Mouse (Mus musculus) gastrocnemius, postnatal 4 days (tissue): Measurements from ENCODE around the gene Ppp1r16b. TPM values are rescaled to one million over a fixed set of nuclear protein-coding genes. Genes with fewer than 3 reads are reported as not detected.
"Not testable (repeated sequence)": the region's sequence is repeated elsewhere in the genome, so short reads cannot be mapped to it uniquely, and the experiment has no call there.

Source experiments
- DNase-seq, 2 experiments: peaks; one replicate each; pipeline ENCODE4 v3.0.0; 2021 to 2022; ENCODE audit warnings: low spot score in 2 of 2, mixed read lengths in 2 of 2
- total RNA-seq, 2 experiments: library from RNA; stranded (reverse); gene quantifications; 2 replicates each; pipeline ENCODE4 v1.2.3; 2021

Gene Ppp1r16b
- total RNA-seq, 2 experiments from 2014 or later: 8.3 to 9.1 TPM

DNA sequence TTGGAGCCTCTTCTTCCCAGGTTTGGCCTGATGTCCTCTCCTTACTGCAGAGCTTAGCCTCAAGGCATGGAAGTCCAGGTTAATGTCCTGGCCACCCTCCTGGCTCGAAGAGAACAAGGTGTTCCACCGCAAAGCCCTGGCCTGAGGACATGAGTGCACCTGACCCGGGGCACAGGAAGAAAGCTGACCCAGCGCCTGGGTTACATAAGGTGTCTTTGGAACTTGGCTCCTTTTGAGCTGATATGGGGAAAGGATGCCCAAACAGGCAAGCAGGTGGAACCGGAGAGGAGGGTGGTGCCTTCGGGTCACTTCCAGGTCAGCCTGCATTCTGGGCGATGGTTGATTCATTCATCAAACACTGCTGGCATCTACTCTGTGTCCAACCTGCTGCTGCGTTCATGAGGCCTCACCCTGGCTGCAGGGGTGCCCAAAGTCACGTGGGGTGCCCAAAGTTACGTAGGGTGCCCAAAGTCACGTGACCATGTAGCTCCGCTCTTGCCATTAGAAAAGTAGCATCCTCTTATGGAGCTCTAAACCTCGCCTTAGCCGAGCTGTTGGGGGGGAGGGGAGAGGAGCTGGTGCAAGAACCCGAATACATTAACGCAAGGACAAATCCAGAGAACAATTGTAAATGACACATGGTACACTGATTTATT lies 55.6 kb downstream of the Ppp1r16b start:
- DNase-seq: no peak

DNA sequence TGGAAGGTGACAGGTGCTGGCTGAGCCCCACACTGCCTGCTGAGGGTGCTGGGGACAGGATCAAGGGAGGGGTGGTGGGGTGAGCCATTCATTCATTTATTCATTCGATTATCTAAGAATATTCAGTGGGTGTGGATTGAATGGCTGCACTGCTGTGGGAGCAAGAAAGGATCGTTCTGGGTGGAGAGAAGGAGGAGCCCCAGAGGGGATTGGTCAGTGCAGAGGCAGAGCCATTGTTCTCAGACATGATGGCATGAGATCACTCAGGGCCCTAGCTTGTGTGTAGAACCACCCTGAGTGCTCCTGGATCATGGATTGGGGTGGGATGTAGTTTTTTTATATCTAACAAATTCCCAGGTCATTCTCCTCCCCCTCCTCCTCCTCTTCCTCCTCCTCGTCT lies 56.3 kb downstream of the Ppp1r16b start:
- no peak for DNase-seq

DNA sequence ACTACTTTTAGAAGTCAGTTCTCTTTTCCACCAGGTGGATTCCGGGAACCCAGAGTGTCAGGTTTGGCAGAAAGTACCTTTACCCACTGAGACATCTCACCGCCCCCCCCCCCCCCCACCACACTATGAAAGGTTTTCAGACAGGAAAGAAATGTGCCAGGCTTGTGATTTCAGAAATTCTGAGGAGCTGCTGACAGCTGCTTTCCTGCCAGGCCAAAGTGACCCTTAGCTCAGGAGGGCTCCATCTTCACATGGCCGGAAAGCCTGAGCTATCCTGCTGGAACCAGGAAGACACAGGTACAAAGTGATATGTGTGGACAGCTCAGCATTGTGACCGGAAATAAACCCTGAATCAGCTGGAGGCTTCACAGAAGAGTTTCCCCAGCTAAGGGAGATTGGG lies 56.9 kb downstream of the Ppp1r16b start:
- DNase-seq: no peak

DNA sequence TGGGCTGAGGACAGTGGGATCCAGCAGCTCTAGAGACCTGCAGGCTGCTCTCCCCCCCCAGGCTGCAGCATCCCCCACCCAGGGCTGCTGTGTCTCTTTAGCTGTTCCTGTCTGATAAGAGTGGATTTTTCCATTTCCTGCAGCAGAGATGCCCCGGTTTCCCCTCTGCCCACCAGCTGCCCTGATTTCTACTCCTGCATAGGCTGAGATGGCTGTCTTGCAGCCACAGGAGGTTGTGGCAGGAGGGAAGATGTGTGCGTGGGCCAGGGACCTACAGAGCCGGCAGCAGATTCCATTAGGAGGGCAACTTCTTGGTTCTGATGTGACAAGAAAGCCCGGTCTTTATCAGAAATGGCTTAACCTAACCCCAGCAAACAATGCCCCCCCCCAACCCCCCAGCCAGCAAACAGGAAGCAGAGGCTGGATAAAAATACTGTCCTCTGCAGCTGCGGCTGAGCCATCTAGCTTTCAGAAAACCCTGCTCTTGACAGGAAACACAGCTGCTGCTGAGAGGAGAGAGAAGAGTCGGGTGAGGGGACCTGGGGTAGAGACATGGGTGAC lies 57.9 kb downstream of the Ppp1r16b start:
- DNase-seq: no peak

DNA sequence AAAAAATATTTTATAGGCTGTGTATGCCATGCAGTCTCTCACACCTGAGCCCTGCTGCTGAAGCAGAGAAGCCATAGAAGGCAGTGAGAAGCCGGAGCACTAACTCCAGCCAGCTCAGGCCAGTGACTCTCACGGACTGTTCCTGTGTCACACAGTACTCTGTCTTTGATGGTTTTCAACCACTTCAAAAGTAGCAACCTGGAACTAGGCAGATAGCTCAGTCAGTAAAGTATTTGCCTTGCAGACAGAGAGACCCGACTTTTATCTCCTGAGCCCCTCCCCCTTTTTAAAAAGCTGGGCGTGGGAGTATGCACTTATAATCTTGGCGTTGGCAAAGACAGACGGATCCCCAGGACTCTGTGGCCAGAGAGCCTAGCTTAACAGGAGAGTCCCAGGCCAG lies 58.6 kb downstream of the Ppp1r16b start:
- no peak for DNase-seq

DNA sequence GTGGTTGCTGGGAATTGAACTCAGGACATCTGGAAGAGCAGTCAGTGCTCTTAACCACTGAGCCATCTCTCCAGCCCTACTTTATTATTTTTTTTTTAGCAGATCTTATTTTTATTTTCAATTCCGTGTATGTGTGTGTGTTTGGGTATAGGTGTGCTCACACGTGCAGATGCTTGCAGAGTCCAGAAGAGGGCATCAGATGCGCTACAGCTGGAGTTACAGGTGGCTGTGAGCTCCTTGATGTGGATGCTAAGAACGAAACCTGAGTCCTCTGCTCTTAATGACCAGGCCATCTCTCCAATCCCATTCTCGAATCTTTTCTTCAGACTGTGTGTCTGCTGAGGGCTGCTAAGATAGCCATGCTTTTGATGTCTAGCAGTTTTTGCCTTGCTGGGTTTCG lies 61.1 kb downstream of the Ppp1r16b start:
- no peak for DNase-seq

DNA sequence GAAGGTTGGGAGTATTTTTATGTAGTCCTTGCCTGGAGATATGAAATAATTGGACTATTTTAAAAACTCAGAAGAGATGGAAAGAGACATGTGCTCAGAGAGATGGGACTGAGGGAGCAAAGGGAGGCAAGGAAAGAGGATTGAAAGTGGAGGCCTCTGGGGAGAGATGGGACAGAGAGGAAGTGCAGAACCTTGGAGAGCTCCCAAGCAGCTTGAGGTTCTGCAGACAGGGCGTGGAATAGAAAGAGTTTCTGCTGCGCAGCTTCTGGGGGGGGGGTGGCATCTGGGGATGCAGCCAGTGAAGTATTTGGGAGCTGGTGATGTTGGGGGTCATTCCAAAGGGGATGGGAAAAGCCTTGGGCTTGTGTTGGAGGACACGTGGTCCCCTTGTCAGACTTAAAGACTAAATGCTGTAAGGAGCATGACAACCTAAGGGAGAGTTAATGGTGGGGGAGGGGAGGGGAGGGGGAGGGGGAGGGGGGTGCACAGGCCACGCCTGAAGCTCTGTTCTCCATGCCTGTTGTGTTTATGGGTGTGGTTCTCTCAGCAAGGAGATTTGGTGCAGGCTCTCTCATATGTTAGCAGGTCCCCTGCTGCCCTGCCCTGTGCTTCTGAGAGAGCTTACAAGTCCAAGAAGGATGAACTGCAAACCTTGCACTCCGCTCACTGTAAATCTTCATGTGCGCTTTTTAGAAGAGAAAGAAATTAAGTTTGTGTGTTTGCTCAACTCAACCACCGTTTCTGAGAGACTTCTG lies 63.0 kb downstream of the Ppp1r16b start:
- DNase-seq: no peak

DNA sequence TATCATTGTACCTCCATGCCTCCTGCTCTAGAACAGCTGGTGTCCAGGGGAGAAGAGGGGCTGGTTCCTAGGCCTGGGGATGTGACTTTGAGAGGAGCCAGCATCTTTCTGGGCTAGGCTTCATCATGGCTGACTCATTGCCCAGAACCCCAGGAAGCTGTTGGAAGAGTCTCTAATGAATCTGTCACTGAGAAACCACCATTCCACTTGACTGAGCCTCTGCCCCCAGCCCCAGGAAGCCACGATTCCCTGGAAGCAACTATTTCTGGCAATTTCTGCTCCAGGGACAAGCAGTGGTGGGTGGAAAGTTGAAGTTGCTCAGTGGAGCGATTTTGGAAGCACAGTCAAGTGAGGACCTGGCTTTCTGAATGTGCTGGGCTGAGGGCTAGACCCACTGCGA lies 65.7 kb downstream of the Ppp1r16b start:
- no peak for DNase-seq

DNA sequence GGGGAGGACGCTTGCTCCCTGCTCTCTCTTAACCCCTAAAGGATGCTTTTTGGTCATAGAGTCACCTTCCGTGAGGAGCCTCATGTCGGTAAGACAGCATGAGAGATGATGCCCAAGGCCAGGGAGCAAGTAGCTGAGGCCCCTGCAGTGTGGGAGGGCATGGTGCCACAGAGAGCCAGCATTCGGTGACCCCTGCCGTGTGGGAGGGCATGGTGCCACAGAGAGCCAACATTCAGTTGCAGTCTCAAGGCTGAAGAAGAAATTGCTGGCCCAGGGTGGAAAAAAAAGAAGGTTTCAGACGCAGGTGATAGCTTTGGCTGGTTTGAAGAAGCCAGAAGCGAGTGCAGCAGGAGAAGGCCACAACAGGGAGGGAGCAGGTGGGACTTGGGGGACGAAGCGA lies 67.3 kb downstream of the Ppp1r16b start:
- DNase-seq: no peak

DNA sequence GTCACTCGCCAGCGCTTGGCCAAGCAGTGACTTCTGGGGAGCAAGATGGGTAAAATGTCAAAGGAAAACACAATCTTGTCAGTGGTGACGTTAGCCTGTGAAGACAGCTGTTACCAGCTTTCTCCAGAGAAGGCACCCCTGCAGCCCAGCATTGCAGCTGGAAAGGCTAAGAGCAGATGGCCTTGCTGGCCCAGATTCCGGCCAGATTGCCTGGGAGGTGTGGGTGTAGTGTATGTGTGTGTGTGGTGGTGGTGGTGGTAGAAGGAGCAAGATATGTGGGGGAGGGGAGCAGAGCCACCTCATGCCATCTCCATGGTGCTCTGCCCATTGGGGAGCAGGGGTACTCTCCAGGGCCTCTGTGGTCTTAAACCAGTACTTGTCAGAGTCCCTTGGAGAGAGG lies 67.9 kb downstream of the Ppp1r16b start:
- DNase-seq: no peak

DNA sequence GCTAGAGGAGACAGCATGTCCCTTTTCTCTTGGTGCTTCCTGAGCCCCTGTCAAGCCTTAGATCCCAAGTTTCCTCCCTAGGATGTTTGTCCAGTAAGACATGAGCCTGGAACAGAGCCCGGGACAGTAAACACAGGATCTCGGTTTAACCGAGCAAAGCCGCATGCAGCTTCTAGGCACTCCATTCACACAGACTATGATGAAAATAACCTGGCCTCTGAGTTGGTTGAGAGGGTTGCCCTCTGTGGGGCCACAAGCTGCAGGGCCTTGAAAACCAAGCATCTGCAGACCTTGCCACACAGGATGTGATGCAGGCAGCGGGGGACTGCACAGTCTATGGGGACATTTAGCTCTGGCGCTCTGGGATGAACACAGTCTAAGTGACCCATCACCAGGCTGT lies 68.7 kb downstream of the Ppp1r16b start:
- no peak for DNase-seq

DNA sequence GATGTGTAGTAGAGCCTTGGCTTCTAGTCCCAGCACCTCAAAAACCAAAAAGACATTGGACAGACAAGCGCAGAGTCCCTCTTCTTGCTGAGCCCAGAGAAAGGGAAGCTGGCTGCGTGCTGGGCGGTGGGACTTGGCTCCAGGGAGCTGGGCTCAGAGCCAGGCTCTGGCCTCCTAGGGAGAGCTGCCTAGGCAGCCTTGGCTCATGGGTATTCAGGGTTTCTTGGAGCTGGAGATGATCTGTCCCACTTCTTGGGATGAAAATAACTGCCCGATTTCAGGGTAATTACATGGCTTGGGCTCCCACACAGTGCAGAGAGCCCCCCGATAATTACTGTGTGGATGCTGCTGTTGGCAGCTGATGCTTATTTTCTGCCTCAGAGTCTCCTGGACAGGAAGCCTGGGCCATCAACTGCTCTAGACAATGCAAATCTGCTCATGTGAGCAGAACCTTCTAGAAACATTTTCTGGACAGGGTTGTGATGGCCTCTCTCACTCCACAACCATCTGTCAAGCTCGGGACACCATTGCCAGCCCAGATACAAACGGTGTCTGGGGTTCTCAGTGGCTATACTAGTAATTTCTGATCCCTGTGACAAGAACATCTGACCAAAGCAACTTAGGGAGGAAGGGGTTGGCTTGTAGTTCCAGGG lies 69.4 kb downstream of the Ppp1r16b start:
- DNase-seq: peak in 1 of 2 experiments; percentile 28

DNA sequence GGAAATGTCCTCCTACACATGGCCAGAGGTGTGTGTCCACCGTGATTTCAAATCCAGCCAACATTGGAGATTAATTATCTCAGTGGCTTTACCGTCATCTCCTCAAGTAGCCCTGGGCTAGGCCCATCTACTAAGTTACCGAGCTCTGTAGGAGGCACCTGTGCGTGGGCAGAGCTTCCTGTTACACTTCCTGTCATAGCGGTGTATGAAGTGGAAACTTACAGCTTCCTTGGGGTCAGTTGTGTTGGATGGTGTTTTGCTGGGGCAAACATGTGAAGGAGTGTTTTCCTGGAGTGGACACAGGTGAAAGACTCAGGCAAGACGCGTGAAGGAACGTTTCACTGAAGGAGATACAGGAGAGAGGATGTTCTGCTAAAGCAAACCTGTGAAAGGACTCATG lies 70.1 kb downstream of the Ppp1r16b start:
- no peak for DNase-seq

DNA sequence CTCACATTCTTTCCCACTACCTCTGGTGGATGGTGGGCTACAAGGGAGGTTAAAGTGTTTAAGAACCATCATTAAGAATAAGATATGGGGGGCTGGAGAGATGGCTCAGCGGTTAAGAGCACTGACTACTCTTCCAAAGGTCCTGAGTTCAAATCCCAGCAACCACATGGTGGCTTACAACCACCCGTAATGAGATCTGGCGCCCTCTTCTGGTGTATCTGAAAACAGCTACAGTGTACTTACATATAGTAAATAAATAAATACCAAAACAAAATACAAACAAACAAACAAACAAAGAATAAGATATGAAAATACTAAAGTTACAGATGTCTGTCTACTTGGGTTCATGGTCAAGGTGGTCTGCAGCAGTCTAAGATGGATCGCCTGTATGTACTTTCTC lies 71.0 kb downstream of the Ppp1r16b start:
- DNase-seq: not testable (repeated sequence)

DNA sequence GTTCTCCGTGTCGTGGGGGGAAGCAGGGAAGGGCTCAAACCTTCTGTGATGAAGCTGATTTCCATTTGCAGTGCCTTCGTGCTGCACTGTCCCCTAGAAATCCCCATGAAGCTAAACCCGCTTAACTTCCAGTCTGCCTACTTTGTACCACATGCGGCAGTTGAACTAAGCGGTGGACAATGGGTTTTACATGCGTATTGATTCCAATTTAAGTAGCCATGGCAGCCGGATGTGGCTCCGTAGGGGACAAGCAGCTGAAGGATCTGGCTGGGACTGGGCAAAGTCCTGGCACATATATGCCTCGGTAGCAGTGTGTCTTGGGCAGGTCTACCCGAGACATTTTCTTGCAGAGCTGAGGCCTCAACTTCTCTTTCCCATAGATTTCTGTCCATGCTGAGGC lies 73.4 kb downstream of the Ppp1r16b start:
- DNase-seq: no peak

DNA sequence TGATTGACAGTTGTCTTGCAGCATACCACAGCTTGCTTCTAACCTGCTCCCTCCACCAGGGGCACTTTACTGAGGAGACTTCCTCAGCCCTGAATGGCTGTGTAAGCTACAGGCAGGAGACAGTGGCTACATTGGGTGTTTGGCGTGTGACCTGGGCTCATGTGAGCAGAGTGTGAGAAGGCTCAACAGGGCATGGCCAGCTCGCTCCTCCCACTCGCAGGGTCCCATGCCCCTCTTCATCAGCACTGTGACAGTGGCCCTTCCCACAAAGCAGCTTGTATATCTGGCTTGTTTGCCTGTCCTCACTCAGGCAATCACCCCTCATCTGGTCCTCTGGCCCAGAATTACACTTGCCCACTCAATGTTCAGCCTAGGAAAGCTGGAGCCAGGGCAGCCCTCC lies 73.9 kb downstream of the Ppp1r16b start:
- no peak for DNase-seq

DNA sequence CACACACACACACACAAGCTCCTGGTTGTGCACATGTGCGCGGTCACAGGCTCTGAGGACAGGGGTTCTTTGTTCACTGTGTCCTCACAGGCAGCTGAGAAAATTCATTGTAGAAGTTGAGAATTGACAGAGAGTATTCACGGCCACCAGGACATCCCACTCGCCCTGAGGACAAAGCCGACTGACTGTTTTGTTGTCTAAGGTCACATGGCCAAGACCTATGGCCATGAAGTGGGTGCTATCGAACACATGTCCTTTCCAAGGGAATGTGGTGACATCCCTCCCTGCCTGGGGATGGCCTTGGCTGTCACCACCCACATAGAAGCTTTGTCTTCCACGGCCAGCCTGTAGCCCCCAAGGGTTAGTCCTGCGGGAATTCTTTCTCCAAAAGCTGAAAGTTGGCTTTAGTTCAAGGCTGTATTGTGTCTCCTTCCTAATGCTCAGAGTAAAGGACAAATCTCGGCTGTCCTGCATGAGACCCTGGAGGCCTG lies 75.9 kb downstream of the Ppp1r16b start:
- DNase-seq: no peak

DNA sequence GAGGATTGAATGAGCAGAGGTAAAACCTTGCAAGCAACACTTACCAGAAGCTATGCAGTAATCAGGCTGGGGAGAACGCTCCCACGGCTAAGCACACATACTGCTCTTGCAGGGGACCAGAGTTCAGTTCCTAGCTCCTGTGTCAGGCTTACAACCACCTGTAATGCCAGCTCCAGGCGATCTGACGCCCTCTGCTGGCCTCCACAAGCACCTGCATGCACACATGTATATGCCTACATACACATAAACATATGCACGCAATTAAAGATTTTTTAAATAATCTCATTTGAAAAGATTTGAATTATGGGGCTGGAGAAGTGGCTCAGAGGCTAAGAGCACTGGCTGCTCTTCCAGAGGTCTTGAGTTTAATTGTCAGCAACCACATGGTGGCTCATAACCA lies 77.2 kb downstream of the Ppp1r16b start:
- DNase-seq: no peak

DNA sequence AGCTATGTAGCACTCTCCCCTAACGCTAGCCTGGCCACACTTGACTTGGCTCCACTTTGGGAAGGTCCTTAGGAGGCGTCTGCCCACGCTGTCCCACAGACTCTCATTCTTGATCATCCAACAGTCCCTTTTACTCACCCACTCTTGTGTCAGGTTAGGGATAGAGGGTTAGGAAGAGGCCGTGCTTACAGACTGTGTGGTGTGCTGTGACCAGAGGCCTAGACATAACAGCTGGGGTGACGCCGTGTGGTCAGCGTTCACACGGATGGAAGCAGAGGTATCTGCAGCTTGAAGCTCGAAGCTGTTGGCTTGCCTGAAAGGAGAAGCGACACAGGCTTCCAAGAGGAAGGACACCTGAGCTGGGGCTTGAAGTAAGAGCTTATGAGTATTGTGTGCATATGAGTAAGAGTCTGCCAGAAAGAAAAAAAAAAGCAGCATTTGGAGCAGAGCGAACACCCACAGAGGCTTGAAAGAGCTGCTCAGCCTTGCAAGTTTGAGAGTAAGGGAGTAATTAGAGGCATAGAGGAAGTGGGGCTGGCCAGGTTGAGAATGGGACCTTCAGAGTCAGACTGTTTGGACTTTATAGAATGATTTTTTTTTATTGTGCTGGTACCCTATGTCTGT lies 78.4 kb downstream of the Ppp1r16b start:
- no peak for DNase-seq

DNA sequence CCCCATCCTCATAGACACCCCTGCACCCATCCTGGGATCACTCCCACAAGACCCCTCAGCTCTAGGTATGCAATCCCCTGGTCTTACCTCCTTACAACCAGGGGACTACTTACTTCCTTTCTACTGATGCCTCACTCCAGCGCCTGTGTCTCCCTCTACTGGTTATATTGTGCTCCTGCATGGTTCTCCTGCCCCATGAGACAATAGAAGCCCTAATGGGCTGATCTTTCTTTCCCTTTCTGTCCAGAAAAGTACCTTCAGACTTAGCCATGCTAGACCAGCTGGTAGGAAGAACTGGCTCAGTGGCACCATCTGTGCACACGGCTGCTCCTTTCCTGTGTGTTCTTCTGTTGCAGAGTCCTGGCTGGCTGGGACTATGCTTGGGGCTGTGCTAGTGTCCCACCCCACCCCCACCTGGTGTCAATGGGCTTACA lies 79.9 kb downstream of the Ppp1r16b start:
- DNase-seq: no peak

DNA sequence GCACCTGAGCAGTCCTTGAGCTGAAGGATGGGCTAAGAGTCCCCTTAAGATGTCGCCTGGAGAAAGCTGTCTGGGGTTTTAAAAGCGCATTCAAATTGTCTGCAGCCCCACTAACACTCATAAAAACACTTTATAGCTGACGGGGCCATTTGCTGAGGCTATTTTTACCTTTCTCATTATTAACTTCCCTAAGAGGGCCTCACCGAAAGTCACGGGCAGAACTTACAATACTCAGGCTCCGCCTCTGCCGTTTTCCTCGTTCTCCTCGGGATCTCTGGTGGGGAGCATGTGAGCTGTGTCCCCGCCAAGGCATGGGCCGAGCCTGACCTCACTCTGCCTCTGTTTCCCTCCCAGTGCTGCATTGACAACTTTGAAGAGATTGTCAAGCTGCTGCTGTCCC lies 81.0 kb downstream of the Ppp1r16b start:
- DNase-seq: no peak

DNA sequence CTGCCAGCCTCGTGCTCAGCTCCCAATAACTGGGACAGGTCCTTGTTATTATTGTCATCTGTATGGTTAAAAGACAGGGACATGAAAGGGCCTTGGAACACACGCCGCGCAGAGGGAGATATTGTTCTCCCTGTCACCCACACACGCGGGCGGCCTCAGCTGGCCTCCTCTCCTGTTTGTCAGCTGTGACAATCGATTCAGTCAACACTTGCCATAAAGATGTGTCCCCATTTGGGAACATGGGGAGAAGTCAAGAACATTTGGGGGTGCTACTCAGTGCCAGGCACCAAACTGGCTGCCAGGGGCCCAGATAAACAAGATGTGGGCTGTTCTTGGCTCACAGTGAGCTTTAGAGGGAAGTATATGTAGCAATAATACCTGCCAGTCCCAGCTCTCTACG lies 84.2 kb downstream of the Ppp1r16b start:
- no peak for DNase-seq
